Mouse (Mus musculus) MEL (cell line): ENCODE measurements around the gene BC016579.

Experiments used
- BHLHE40 ChIP-seq: IDR thresholded peaks from 2 replicates; pipeline ENCODE4 v1.6.1; 2012; ENCODE audit warnings: low read depth, mild to moderate bottlenecking, inconsistent platforms, low read length, improper control_type of control experiment, borderline replicate concordance
- CHD2 ChIP-seq: IDR thresholded peaks from 2 replicates; pipeline ENCODE4 v1.6.1; 2011; ENCODE audit warnings: low read length, improper control_type of control experiment
- CTCF ChIP-seq, 3 experiments: IDR thresholded peaks in 2 of 3; conservative IDR thresholded peaks in 1 of 3; 2 replicates each; pipeline ENCODE4 v1.5.1; 2011 to 2012; ENCODE audit warnings: low read length in 3 of 3, low read depth in 2 of 3, mild to moderate bottlenecking in 2 of 3, improper control_type of control experiment in 1 of 3, inconsistent platforms in 1 of 3, mixed read lengths in 1 of 3, moderate library complexity in 1 of 3; ENCODE audit not compliant: control insufficient read depth in 1 of 3, insufficient read depth in 1 of 3, poor library complexity in 1 of 3, severe bottlenecking in 1 of 3
- EP300 ChIP-seq, 2 experiments: IDR thresholded peaks; 2 replicates each; pipeline ENCODE4 v1.6.1; 2011; ENCODE audit warnings: improper control_type of control experiment in 2 of 2, low read length in 2 of 2, low read depth in 1 of 2, mild to moderate bottlenecking in 1 of 2
- POLR2A ChIP-seq, 2 experiments: IDR thresholded peaks; 2 replicates each; pipeline ENCODE4 v1.6.1; 2011 to 2012; ENCODE audit warnings: low read length in 2 of 2, mild to moderate bottlenecking in 2 of 2, control low read depth in 1 of 2, improper control_type of control experiment in 1 of 2, low read depth in 1 of 2, moderate library complexity in 1 of 2; ENCODE audit not compliant: control insufficient read depth in 1 of 2, insufficient read depth in 1 of 2, poor library complexity in 1 of 2
- TAL1 ChIP-seq: IDR thresholded peaks from 2 replicates; pipeline ENCODE4 v1.6.1; 2012; ENCODE audit warnings: mild to moderate bottlenecking, inconsistent platforms, low read length, moderate library complexity, mixed read lengths

GRCm38 (mm10) chr16:45684815-45685214 lies 30.9 kb upstream of the BC016579 start:
- no peak for TF ChIP-seq CHD2
- peak; percentile 53 to 77 (median 74) for TF ChIP-seq CTCF (IDR thresholded peaks at IDR 0.05 in 2 of 3, conservative IDR thresholded peaks at IDR 0.05 in 1 of 3; ENCODE audit: control insufficient read depth in 1 of 3, insufficient read depth in 1 of 3, low read depth in 2 of 3, low read length in 3 of 3, poor library complexity in 1 of 3, severe bottlenecking in 1 of 3)
- TF ChIP-seq EP300 (IDR thresholded peaks at IDR 0.05; ENCODE audit: low read depth in 1 of 2, low read length in 2 of 2): no peak
- TF ChIP-seq POLR2A (IDR thresholded peaks at IDR 0.05; ENCODE audit: control insufficient read depth in 1 of 2, insufficient read depth in 1 of 2, low read depth in 1 of 2, low read length in 2 of 2, poor library complexity in 1 of 2): no peak
- TF ChIP-seq TAL1: no peak
- TF ChIP-seq BHLHE40: no peak
